Comparison of ENCODE assay signal across 9 mouse cellular contexts in the genomic region with DNA sequence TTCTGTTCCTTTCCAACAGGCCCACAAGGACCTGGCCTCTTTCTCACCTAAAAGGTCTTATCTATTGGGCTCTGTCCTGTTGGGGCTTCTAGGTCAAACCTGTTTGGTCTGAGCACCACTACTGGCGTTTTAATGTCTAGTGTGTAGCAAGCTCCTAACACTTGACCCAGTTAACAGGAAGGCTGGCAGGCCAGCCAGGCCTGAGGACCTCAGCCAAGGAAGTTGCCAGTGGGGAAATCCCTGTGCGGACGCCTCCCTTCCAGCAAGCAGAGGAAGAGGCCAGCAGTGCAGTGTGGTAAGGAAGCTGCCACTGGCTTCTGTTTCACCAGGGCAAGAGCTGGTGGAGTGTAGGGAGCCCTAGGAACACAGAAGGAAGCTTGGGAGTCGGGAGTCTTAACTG.
DNase-seq lines count a peak whose midpoint lies in the region; ATAC-seq and TF ChIP-seq lines count a peak whose summit lies in the region.
"Had no signal": no experiment of that assay in that cellular context is flagged by ENCODE, and none has a peak within 500 bp of the region (broad histone marks: within the 10 kb centered on the region; RNA-seq: fewer than 3 reads in every experiment).

No protein-coding gene starts in this region.

- H3K36me3 ChIP-seq in hindbrain, embryonic 13.5 days: peaks cover 3% of the 10 kb centered on the region; the same call in 1 of the 2 replicates
- H3K36me3 ChIP-seq in hindbrain, embryonic 14.5 days (replicated peaks; ENCODE audit: control insufficient read depth, insufficient read depth): no peaks in the 10 kb centered on the region
- H3K36me3 ChIP-seq in liver, embryonic 14.5 days (replicated peaks; ENCODE audit: control insufficient read depth, insufficient read depth, low read depth): no peaks in the 10 kb centered on the region
- 0 out of 2 replicates have a peak, but pooled peaks cover 3% of the 10 kb centered on the region for H3K36me3 ChIP-seq in forebrain, embryonic 14.5 days (ENCODE audit: control insufficient read depth, insufficient read depth, low read length)
- H3K36me3 ChIP-seq: embryonic facial prominence, embryonic 12.5 days had no signal

- no peaks in the 10 kb centered on the region for H3K27me3 ChIP-seq in hindbrain, embryonic 13.5 days
- H3K27me3 ChIP-seq in hindbrain, embryonic 14.5 days (ENCODE audit: control insufficient read depth, insufficient read depth, low read length): no peaks in the 10 kb centered on the region
- no peaks in the 10 kb centered on the region for H3K27me3 ChIP-seq in liver, embryonic 14.5 days (ENCODE audit: control insufficient read depth, insufficient read depth, low read length)
- H3K27me3 ChIP-seq in forebrain, embryonic 14.5 days (replicated peaks; ENCODE audit: control insufficient read depth, insufficient read depth, low read length): no peaks in the 10 kb centered on the region
- H3K27me3 ChIP-seq: embryonic facial prominence, embryonic 12.5 days had no signal

- DNase-seq in hindbrain, embryonic 14.5 days (ENCODE audit: low spot score): no peak
- DNase-seq in adrenal gland, postnatal 25 days: peak; percentile 59
- DNase-seq in gastrocnemius, postnatal 25 days: peak; percentile 84
- no peak for DNase-seq in liver, embryonic 14.5 days (ENCODE audit: low read depth in 3 of 3, low spot score in 3 of 3)
- no peak for DNase-seq in testis, postnatal 10 days (ENCODE audit: low spot score)
- no peak for DNase-seq in forebrain, embryonic 14.5 days (ENCODE audit: low spot score)
- no peak for DNase-seq in layer of hippocampus, adult 18-20 months (ENCODE audit: low spot score in 2 of 2)

- H3K4me2 ChIP-seq in hindbrain, embryonic 13.5 days: no peak overlapping the region
- no peak overlapping the region for H3K4me2 ChIP-seq in hindbrain, embryonic 14.5 days (replicated peaks)
- no peak overlapping the region for H3K4me2 ChIP-seq in liver, embryonic 14.5 days (ENCODE audit: low read depth)
- no peak overlapping the region for H3K4me2 ChIP-seq in forebrain, embryonic 14.5 days (ENCODE audit: low read length)
- H3K4me2 ChIP-seq: embryonic facial prominence, embryonic 12.5 days had no signal

- H3K4me3 ChIP-seq in hindbrain, embryonic 13.5 days: no peak overlapping the region
- no peak overlapping the region for H3K4me3 ChIP-seq in hindbrain, embryonic 14.5 days (replicated peaks; ENCODE audit: low read length)
- no peak overlapping the region for H3K4me3 ChIP-seq in liver, embryonic 14.5 days (ENCODE audit: insufficient read depth in 1 of 2, low read depth in 2 of 2, low read length in 2 of 2)
- H3K4me3 ChIP-seq in forebrain, embryonic 14.5 days (ENCODE audit: low read depth, low read length): no peak overlapping the region
- H3K4me3 ChIP-seq: embryonic facial prominence, embryonic 12.5 days had no signal

- TF ChIP-seq EP300 in liver, embryonic 14.5 days (IDR thresholded peaks at IDR 0.05; ENCODE audit: low read depth): no peak

- H3K27ac ChIP-seq in hindbrain, embryonic 13.5 days: peak overlapping the region; percentile 41; the same call in 1 of the 2 replicates
- H3K27ac ChIP-seq in hindbrain, embryonic 14.5 days: no peak overlapping the region
- no peak overlapping the region for H3K27ac ChIP-seq in liver, embryonic 14.5 days
- no peak overlapping the region for H3K27ac ChIP-seq in forebrain, embryonic 14.5 days (ENCODE audit: low read depth, low read length)
- H3K27ac ChIP-seq: embryonic facial prominence, embryonic 12.5 days had no signal

- WGBS in hindbrain, embryonic 13.5 days: 75% methylated on average over 4 of the region's 4 CpGs
- 69% methylated on average over 4 of the region's 4 CpGs for WGBS in hindbrain, embryonic 14.5 days
- 46% methylated on average over 4 of the region's 4 CpGs for WGBS in liver, embryonic 14.5 days (ENCODE audit: insufficient replicate concordance)
- WGBS in forebrain, embryonic 14.5 days: 76% methylated on average over 4 of the region's 4 CpGs

- H3K4me1 ChIP-seq in hindbrain, embryonic 13.5 days (replicated peaks): peaks cover 55% of the 10 kb centered on the region
- peaks cover 8% of the 10 kb centered on the region; the same call in 1 of the 2 replicates for H3K4me1 ChIP-seq in hindbrain, embryonic 14.5 days (replicated peaks; ENCODE audit: control insufficient read depth, insufficient read depth, low read length)
- no peaks in the 10 kb centered on the region for H3K4me1 ChIP-seq in liver, embryonic 14.5 days (replicated peaks; ENCODE audit: control insufficient read depth in 2 of 2, insufficient read depth in 2 of 2, low read length in 1 of 2)
- no peaks in the 10 kb centered on the region for H3K4me1 ChIP-seq in forebrain, embryonic 14.5 days (ENCODE audit: control insufficient read depth, insufficient read depth, low read length)
- H3K4me1 ChIP-seq: embryonic facial prominence, embryonic 12.5 days had no signal

- H3K9me3 ChIP-seq in hindbrain, embryonic 13.5 days: no peaks in the 10 kb centered on the region
- H3K9me3 ChIP-seq in hindbrain, embryonic 14.5 days (ENCODE audit: control insufficient read depth, low read length): no peaks in the 10 kb centered on the region
- H3K9me3 ChIP-seq in liver, embryonic 14.5 days (ENCODE audit: control insufficient read depth, low read length): no peaks in the 10 kb centered on the region
- H3K9me3 ChIP-seq in forebrain, embryonic 14.5 days (replicated peaks; ENCODE audit: control insufficient read depth, low read length): no peaks in the 10 kb centered on the region
- H3K9me3 ChIP-seq: embryonic facial prominence, embryonic 12.5 days had no signal

- no peak for TF ChIP-seq CTCF in liver, embryonic 14.5 days (IDR thresholded peaks at IDR 0.05; ENCODE audit: low read depth)

- ATAC-seq in hindbrain, embryonic 13.5 days (ENCODE audit: low FRiP score): no peak
- ATAC-seq in hindbrain, embryonic 14.5 days (ENCODE audit: low FRiP score): no peak
- 0 out of 2 replicates have a peak, but pooled peaks have one; percentile 14 for ATAC-seq in liver, embryonic 14.5 days (ENCODE audit: insufficient read depth)
- no peak for ATAC-seq in forebrain, embryonic 14.5 days

- no peak overlapping the region for H3K9ac ChIP-seq in hindbrain, embryonic 13.5 days
- H3K9ac ChIP-seq in hindbrain, embryonic 14.5 days: no peak overlapping the region
- H3K9ac ChIP-seq in liver, embryonic 14.5 days (replicated peaks): no peak overlapping the region
- H3K9ac ChIP-seq in forebrain, embryonic 14.5 days (ENCODE audit: low read length): no peak overlapping the region
- H3K9ac ChIP-seq: embryonic facial prominence, embryonic 12.5 days had no signal

Comparison
In these comparisons a context has a peak if more than half of its experiments do, and no peak if none do; other contexts are left out.
1. DNase-seq: peak in adrenal gland, postnatal 25 days (single experiment) and gastrocnemius, postnatal 25 days (single experiment); none in hindbrain, embryonic 14.5 days (single experiment), liver, embryonic 14.5 days (0 of 3), testis, postnatal 10 days (single experiment), forebrain, embryonic 14.5 days (single experiment) and layer of hippocampus, adult 18-20 months (0 of 2).